ENCODE assay signal across 24 mouse cellular contexts in the genomic region with DNA sequence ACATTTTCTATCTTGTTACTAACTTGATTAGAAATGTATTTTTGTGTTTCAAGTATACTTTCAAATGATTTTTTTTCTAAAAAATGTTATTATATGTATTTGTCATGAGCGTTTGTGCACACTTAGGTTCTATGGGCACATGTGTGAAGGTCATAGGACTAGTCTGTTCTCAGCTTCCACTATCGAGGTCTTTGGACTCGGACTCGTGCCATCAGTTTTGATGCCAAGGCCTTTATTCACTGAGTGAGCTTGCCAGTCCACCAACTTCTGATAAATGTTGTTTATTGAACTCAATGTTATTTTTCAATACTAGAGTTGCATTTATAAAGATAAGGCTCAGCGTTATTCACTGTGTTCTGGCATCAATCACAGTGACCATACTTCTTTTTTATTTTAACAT. TPM values are rescaled to one million over a fixed set of nuclear protein-coding genes. Genes with fewer than 3 reads are reported as not detected.
"Had no signal": no experiment of that assay in that cellular context is flagged by ENCODE, and none has a peak within 500 bp of the region (broad histone marks: within the 10 kb centered on the region; RNA-seq: fewer than 3 reads in every experiment).

No protein-coding gene starts in this region.

- DNase-seq: lung, adult 18-20 months; lung, embryonic 14.5 days; lung, postnatal 10 days; lung, postnatal 4 days; midbrain, embryonic 14.5 days; retina, postnatal 1 day; right cerebral cortex, adult 18-20 months; thymus, adult 2 months; thymus, postnatal 25 days; thymus, postnatal 4 days had no signal

RNA-seq across cellular contexts. Expression of gene Cypt3, which starts 42.9 kb away (rescaled TPM):
- total RNA-seq: megakaryocyte, adult 5-6 weeks; megakaryocyte-erythroid progenitor cell, adult 5-6 weeks had no signal
- polyA plus RNA-seq: liver, embryonic 15.5 days; lung, embryonic 14.5 days; lung, embryonic 16.5 days; midbrain, embryonic 12.5 days; midbrain, embryonic 14.5 days; midbrain, embryonic 16.5 days; myocyte; neural tube, embryonic 11.5 days; neural tube, embryonic 13.5 days; neural tube, embryonic 15.5 days; spleen, adult 2 months; stomach, embryonic 15.5 days; stomach, postnatal 0 days; thymus, adult 2 months; urinary bladder, adult 2 months had no signal
